Mouse (Mus musculus): Measurements from ENCODE around the gene Olfr9. TPM values are rescaled to one million over a fixed set of nuclear protein-coding genes. Genes with fewer than 3 reads are reported as not detected.
"Not testable (repeated sequence)": the region's sequence is repeated elsewhere in the genome, so short reads cannot be mapped to it uniquely, and the experiment has no call there.

The Olfr9 gene
- total RNA-seq, 2 experiments from 2014 or later: not detected

DNA sequence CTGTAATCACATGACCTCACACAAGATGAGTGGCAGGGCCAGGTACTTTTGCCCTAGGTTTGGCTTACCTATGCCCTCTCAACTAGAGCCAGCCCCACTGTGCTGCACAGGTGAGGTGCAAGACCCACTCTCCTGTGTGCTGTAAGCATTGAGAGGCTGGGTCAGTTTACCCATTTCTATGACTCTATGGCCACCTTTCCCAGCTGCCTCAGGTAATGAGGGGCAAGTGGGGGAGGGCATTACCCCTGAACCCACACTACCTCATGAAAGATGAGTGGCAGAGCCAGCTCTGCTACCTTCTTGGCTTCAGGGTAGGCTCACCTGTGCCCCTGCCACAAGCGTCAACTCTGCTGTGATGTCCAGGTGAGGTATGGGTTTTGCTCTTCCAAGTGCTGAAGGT, 6.6 kb downstream of the Olfr9 start:
- DNase-seq: no peak
- intact Hi-C loops (cut with DNase I; ENCODE audit: low total_unique reads): no loop called here

GRCm38 (mm10) chr10:128996523-128997040, 7.4 kb downstream of the Olfr9 start:
- no peak for DNase-seq
- intact Hi-C loops (cut with DNase I; ENCODE audit: low total_unique reads): no loop called here

GRCm38 (mm10) chr10:129004032-129004920, 15.0 kb downstream of the Olfr9 start:
- no peak for DNase-seq
- intact Hi-C loops (cut with DNase I; ENCODE audit: low total_unique reads): no loop called here

GRCm38 (mm10) chr10:129010288-129010841, 21.1 kb downstream of the Olfr9 start, which contains the start of gene Olfr763:
Gene Olfr763 (plus strand): TSS chr10:129010791.
- intact Hi-C loops (cut with DNase I; ENCODE audit: low total_unique reads): no loop called here
- DNase-seq: no peak

- intact Hi-C loops (cut with DNase I; ENCODE audit: low total_unique reads); DNase-seq: not testable (repeated sequence)
Observed at GRCm38 (mm10) chr10:129011511-129011910, 22.3 kb downstream of the Olfr9 start.

DNA sequence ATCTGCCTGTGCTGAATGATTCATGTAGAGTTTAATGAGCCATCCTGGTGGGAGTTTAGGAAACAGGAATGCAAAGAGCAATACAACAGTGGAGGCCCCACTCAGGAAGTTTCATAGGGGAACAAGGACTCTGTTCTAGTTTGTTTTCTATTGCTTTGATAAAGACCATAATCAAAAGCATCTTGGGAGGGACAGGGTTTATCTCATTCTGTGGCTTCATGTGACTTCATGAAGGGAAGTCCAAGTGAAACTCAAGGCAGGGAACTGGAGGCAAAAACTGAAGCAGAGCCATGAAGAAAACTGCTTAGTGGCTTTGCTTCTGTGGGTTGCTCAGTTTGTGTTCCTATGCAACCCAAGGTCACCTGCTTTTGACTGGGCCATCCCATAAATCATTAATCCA, 25.2 kb downstream of the Olfr9 start:
- intact Hi-C loops (cut with DNase I; ENCODE audit: low total_unique reads): no loop called here
- no peak for DNase-seq

- DNase-seq: no peak
- intact Hi-C loops (cut with DNase I; ENCODE audit: low total_unique reads): no loop called here
Observed at GRCm38 (mm10) chr10:129023319-129023718, 34.1 kb downstream of the Olfr9 start.

GRCm38 (mm10) chr10:129026018-129026662, 36.9 kb downstream of the Olfr9 start:
- intact Hi-C loops (cut with DNase I; ENCODE audit: low total_unique reads): no loop called here
- DNase-seq: no peak

DNA sequence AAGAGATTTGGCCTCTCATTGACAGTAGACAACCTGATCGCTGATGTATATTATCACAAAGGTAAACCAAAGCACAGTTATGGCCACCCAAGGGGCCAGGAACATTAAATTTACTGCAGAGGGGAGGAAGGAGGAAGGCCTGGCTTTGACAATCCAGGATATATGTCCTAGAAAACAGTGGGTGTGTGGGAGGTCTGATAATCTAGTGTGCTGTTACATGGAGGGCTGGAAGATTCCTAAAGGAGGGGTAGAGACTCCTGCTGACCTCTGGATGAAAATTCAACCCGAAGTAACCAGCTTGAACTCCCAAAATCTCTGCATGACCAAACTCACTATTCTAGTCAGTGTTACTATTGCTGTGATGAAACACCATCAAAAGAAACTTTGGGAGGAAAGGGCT, 39.1 kb downstream of the Olfr9 start:
- intact Hi-C loops (cut with DNase I; ENCODE audit: low total_unique reads): no loop called here
- DNase-seq: no peak

GRCm38 (mm10) chr10:129039796-129040195, 50.6 kb downstream of the Olfr9 start, which contains the start of gene Olfr764-ps1:
Gene Olfr764-ps1 (minus strand): TSS chr10:129039896.
- intact Hi-C loops (cut with DNase I; ENCODE audit: low total_unique reads): no loop called here
- DNase-seq: no peak

Other genes starting within 250 kb of the Olfr9 start
- gene Dgka, start 244.6 kb upstream of the Olfr9 start, total RNA-seq (2021): 10 to 100 TPM in 1 of 2 experiments, 1 to 10 TPM in 1; 8.3 to 10.8 TPM
- gene Pym1, start 241.5 kb upstream of the Olfr9 start, total RNA-seq (2021): 10 to 100 TPM; 10.9 to 14.3 TPM
- 1 to 10 TPM; 3.2 TPM for gene Mmp19, start 198.5 kb upstream of the Olfr9 start, total RNA-seq (2021)
- 10 to 100 TPM; 23.3 to 24.5 TPM for gene Dnajc14, start 185.4 kb upstream of the Olfr9 start, total RNA-seq (2021)
- 1 to 10 TPM; 6.4 to 7.4 TPM for gene Tmem198b, start 185.1 kb upstream of the Olfr9 start, total RNA-seq (2021)
- 10 to 100 TPM; 33.3 to 36.3 TPM for gene Sarnp, start 172.1 kb upstream of the Olfr9 start, total RNA-seq (2021)
- 1 to 10 TPM; 5.8 to 6.3 TPM for gene Ormdl2, start 167.8 kb upstream of the Olfr9 start, total RNA-seq (2021)
- gene Gdf11, start 97.7 kb upstream of the Olfr9 start, total RNA-seq (2021): 1 to 10 TPM; 6.7 to 7.1 TPM
- 100 to 1,000 TPM; 121 to 151 TPM for gene Cd63, start 88.4 kb upstream of the Olfr9 start, total RNA-seq (2021)
- 1 to 10 TPM; 5.6 to 7.7 TPM for gene Rdh5, start 66.5 kb upstream of the Olfr9 start, total RNA-seq (2021)
- gene Bloc1s1, start 65.4 kb upstream of the Olfr9 start, total RNA-seq (2021): 100 to 1,000 TPM; 174 to 181 TPM
- 10 to 100 TPM; 88.7 to 94.7 TPM for gene Itga7, start 55.6 kb upstream of the Olfr9 start, total RNA-seq (2021)
- under 1 TPM in 1 of 2 experiments, not detected in 1; 0.16 TPM for gene Mettl7b, start 28.4 kb upstream of the Olfr9 start, total RNA-seq (2021)
- gene Olfr763, start 21.4 kb downstream of the Olfr9 start, total RNA-seq (2021): not detected
- gene Olfr764-ps1, start 50.5 kb downstream of the Olfr9 start, total RNA-seq (2021): not detected
- gene Olfr765, start 60.6 kb downstream of the Olfr9 start, total RNA-seq (2021): not detected
- gene Olfr766-ps1, start 79.5 kb downstream of the Olfr9 start, total RNA-seq (2021): not detected
- gene Olfr767, start 93.5 kb downstream of the Olfr9 start, total RNA-seq (2021): not detected
- not detected for gene Olfr768, start 109.9 kb downstream of the Olfr9 start, total RNA-seq (2021)
- gene Olfr769, start 128.4 kb downstream of the Olfr9 start, total RNA-seq (2021): not detected
- gene Olfr770, start 149.6 kb downstream of the Olfr9 start, total RNA-seq (2021): not detected
- gene Olfr771, start 175.3 kb downstream of the Olfr9 start, total RNA-seq (2021): not detected
- not detected for gene Olfr772, start 188.5 kb downstream of the Olfr9 start, total RNA-seq (2021)
- not detected for gene Olfr773, start 198.0 kb downstream of the Olfr9 start, total RNA-seq (2021)
- not detected for gene Olfr774, start 246.8 kb downstream of the Olfr9 start, total RNA-seq (2021)